Mouse (Mus musculus): ENCODE results near the gene Zfp526. TPM values are rescaled to one million over a fixed set of nuclear protein-coding genes. Genes with fewer than 3 reads are reported as not detected.
A peak's percentile ranks its signal among the peaks of the same experiment; 100 is the strongest.

The Zfp526 gene
- polyA plus RNA-seq, 1 experiment: 13.9 TPM

- Histone ChIP-seq H3K4me3 (replicated peaks; ENCODE audit: control insufficient read depth, low read depth, low read length) (peak overlapping the region; percentile 27), H3K4me1 (ENCODE audit: control insufficient read depth, insufficient read depth, low read length) (peaks cover 10% of the 10 kb centered on the region), H3K27ac (ENCODE audit: control insufficient read depth, insufficient read depth, low read depth, low read length, poor library complexity) (peak overlapping the region; percentile 66)
- WGBS: 25% methylated on average over 8 of the region's 8 CpGs
- TF ChIP-seq CTCF (IDR thresholded peaks at IDR 0.05; ENCODE audit: control insufficient read depth, insufficient read depth, low read length): peak; percentile 8; the same call in 1 of the 2 replicates
- no peak for TF ChIP-seq POLR2A (IDR thresholded peaks at IDR 0.05; ENCODE audit: borderline replicate concordance, control insufficient read depth, low read depth, low read length)
Observed at GRCm38 (mm10) chr7:25269545-25270271, 48.5 kb downstream of the Zfp526 start.

DNA sequence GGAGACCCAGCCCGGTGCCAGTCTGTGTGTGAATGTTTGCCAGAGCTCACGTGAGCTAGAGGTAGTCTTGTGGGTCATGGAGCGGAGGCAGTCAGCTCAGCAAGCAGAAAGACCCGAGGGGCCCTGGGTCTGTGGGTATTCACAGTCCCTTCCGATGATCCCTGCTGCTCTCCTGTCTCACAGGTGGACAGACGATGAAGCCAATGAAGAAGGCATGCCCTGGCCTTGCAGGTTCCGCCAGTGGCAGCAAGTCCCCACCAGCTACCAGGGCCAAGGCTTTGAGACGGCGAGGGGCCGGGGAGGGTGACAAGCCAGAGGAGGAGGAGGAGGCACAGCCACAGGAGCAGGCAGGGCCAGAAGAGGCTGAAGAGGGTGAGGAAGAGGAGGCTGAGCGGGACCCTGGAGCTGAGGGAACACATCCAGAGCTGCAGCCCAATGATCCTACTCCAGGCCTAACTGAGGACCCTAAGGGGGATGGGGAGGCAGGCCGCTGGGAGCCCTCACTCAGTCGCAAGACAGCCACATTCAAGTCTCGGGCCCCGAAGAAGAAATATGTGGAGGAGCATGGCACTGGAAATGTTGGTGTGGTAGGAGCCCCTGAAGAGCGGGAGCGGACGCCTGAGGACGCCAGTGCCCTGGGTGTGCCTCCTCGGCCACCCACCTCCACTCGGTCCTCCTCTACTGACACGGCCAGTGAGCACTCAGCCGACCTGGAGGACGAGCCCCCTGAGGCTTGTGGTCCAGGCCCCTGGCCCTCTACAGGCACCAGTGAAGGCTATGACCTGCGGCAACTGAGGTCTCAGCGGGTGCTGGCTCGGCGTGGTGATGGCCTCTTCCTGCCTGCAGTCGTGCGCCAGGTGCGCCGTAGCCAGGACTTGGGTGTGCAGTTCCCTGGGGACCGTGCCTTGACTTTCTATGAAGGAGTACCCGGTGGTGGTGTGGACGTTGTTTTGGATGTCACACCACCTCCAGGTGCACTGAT lies 49.7 kb downstream of the Zfp526 start:
- no peak overlapping the region; the same call in 1 of the 2 replicates for H3K27ac ChIP-seq (ENCODE audit: control insufficient read depth, insufficient read depth, low read depth, low read length, poor library complexity)
- H3K4me1 ChIP-seq (ENCODE audit: control insufficient read depth, insufficient read depth, low read length): peaks cover 12% of the 10 kb centered on the region
- TF ChIP-seq CTCF (IDR thresholded peaks at IDR 0.05; ENCODE audit: control insufficient read depth, insufficient read depth, low read length) (no peak), POLR2A (IDR thresholded peaks at IDR 0.05; ENCODE audit: borderline replicate concordance, control insufficient read depth, low read depth, low read length) (no peak)
- no peak overlapping the region for H3K4me3 ChIP-seq (replicated peaks; ENCODE audit: control insufficient read depth, low read depth, low read length)
- 88% methylated on average over 35 of the region's 35 CpGs for WGBS

GRCm38 (mm10) chr7:25271651-25272444 lies 50.6 kb downstream of the Zfp526 start:
- peaks cover 12% of the 10 kb centered on the region for H3K4me1 ChIP-seq (ENCODE audit: control insufficient read depth, insufficient read depth, low read length)
- H3K27ac ChIP-seq (ENCODE audit: control insufficient read depth, insufficient read depth, low read depth, low read length, poor library complexity): no peak overlapping the region
- TF ChIP-seq POLR2A (IDR thresholded peaks at IDR 0.05; ENCODE audit: borderline replicate concordance, control insufficient read depth, low read depth, low read length) (0 out of 2 replicates have a peak, but pooled peaks have one; percentile 8), CTCF (IDR thresholded peaks at IDR 0.05; ENCODE audit: control insufficient read depth, insufficient read depth, low read length) (no peak)
- WGBS: 92% methylated on average over 30 of the region's 30 CpGs
- no peak overlapping the region for H3K4me3 ChIP-seq (replicated peaks; ENCODE audit: control insufficient read depth, low read depth, low read length)

DNA sequence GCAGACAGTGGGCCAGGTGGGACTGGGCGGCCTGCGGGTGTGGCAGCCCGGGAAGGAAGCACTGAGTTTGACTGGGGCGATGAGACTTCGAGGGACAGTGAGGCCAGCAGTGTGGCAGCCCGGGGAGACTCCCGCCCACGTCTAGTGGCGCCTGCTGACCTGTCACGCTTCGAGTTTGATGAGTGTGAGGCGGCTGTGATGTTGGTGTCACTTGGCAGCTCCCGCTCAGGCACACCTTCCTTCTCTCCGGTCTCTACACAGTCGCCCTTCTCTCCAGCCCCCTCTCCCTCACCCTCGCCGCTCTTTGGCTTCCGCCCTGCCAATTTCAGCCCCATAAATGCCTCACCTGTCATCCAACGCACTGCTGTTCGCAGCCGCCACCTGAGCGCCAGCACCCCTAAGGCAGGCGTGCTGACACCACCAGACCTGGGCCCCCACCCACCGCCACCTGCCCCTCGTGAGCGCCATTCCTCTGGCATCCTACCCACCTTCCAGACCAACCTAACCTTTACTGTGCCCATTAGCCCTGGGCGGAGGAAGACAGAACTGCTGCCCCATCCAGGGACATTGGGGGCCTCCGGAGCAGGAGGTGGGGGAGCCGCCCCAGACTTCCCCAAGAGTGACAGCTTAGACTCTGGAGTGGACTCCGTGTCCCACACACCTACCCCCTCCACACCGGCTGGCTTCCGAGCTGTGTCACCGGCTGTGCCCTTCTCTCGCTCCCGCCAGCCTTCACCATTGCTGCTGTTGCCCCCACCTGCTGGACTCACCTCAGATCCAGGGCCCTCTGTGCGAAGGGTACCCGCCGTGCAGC lies 51.4 kb downstream of the Zfp526 start:
- WGBS: 92% methylated on average over 38 of the region's 38 CpGs
- Histone ChIP-seq H3K4me3 (replicated peaks; ENCODE audit: control insufficient read depth, low read depth, low read length) (no peak overlapping the region), H3K4me1 (ENCODE audit: control insufficient read depth, insufficient read depth, low read length) (peaks cover 11% of the 10 kb centered on the region), H3K27ac (ENCODE audit: control insufficient read depth, insufficient read depth, low read depth, low read length, poor library complexity) (no peak overlapping the region; the same call in 1 of the 2 replicates)
- TF ChIP-seq CTCF (IDR thresholded peaks at IDR 0.05; ENCODE audit: control insufficient read depth, insufficient read depth, low read length): no peak
- peak; percentile 22; the same call in 1 of the 2 replicates for TF ChIP-seq POLR2A (IDR thresholded peaks at IDR 0.05; ENCODE audit: borderline replicate concordance, control insufficient read depth, low read depth, low read length)

GRCm38 (mm10) chr7:25273259-25274241 lies 52.3 kb downstream of the Zfp526 start:
- no peak for TF ChIP-seq CTCF (IDR thresholded peaks at IDR 0.05; ENCODE audit: control insufficient read depth, insufficient read depth, low read length)
- 0 out of 2 replicates have a peak, but pooled peaks have one; percentile 4 for TF ChIP-seq POLR2A (IDR thresholded peaks at IDR 0.05; ENCODE audit: borderline replicate concordance, control insufficient read depth, low read depth, low read length)
- WGBS: 82% methylated on average over 22 of the region's 22 CpGs
- H3K27ac ChIP-seq (ENCODE audit: control insufficient read depth, insufficient read depth, low read depth, low read length, poor library complexity): peak overlapping the region; percentile 57
- peaks cover 12% of the 10 kb centered on the region for H3K4me1 ChIP-seq (ENCODE audit: control insufficient read depth, insufficient read depth, low read length)
- H3K4me3 ChIP-seq (replicated peaks; ENCODE audit: control insufficient read depth, low read depth, low read length): no peak overlapping the region

DNA sequence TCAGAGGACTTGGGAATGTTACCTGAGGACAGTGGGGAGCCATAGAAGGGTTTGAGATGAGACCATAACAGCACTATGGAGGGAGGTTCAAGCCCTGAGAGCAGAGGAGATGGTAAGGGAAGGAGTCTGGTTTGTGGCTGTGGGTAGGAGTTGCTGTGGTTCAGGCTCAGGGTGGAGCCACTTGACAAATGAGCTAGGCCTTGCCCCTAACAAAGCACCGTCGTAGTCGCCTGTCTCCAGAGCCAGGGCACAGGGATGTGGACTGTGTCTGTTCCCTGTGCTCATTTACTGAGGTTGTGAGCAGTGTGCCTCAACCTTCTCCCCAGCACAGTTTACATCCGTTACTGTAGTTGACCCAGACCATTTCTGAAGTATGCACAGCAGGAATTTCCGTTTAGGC lies 53.3 kb downstream of the Zfp526 start:
- H3K27ac ChIP-seq (ENCODE audit: control insufficient read depth, insufficient read depth, low read depth, low read length, poor library complexity): no peak overlapping the region
- H3K4me3 ChIP-seq (replicated peaks; ENCODE audit: control insufficient read depth, low read depth, low read length): no peak overlapping the region
- TF ChIP-seq CTCF (IDR thresholded peaks at IDR 0.05; ENCODE audit: control insufficient read depth, insufficient read depth, low read length): no peak
- TF ChIP-seq POLR2A (IDR thresholded peaks at IDR 0.05; ENCODE audit: borderline replicate concordance, control insufficient read depth, low read depth, low read length): no peak
- peaks cover 11% of the 10 kb centered on the region for H3K4me1 ChIP-seq (ENCODE audit: control insufficient read depth, insufficient read depth, low read length)
- 27% methylated on average over 5 of the region's 5 CpGs for WGBS

Measured in bone marrow, adult 2 months (tissue).